ENCODE assay signal across 18 mouse cellular contexts in the genomic region with DNA sequence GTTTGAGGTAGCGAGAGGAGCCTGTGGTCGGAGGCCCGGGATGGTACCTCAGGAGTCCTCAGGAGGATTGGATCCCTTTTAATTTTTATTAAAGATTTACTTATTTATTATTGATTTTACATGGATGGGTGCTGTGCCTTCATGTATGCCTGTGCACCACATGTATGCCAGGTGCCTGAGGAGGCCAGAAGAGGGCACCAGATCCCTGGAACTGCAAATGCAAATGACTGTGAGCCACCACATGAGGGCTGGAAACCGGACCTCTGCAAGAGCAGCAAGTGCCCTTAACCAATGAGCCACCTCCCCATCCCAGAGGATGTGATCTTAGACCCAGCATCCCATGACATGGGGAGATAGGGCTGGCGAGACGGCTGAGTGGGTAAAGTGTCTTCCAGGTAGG.
DNase-seq lines count a peak whose midpoint lies in the region; ATAC-seq and TF ChIP-seq lines count a peak whose summit lies in the region.
"Had no signal": no experiment of that assay in that cellular context is flagged by ENCODE, and none has a peak within 500 bp of the region (broad histone marks: within the 10 kb centered on the region; RNA-seq: fewer than 3 reads in every experiment).

No protein-coding gene starts in this region.

- H3K4me2 ChIP-seq in limb, embryonic 11.5 days (ENCODE audit: low read depth, severe bottlenecking), result no peak overlapping the region
- no peak overlapping the region for H3K4me2 ChIP-seq in stomach, postnatal 0 days (replicated peaks; ENCODE audit: low read depth)
- H3K4me2 ChIP-seq: embryonic facial prominence, embryonic 12.5 days; limb, embryonic 12.5 days; midbrain, embryonic 15.5 days had no signal

- H3K27ac ChIP-seq in limb, embryonic 11.5 days (replicated peaks; ENCODE audit: low read depth, low read length), result no peak overlapping the region
- no peak overlapping the region for H3K27ac ChIP-seq in limb, embryonic 10.5 days
- H3K27ac ChIP-seq in stomach, postnatal 0 days (replicated peaks), result no peak overlapping the region
- H3K27ac ChIP-seq: embryonic facial prominence, embryonic 12.5 days; limb, embryonic 12.5 days; macrophage; midbrain, embryonic 15.5 days had no signal

- no peaks in the 10 kb centered on the region for H3K27me3 ChIP-seq in limb, embryonic 11.5 days (ENCODE audit: control insufficient read depth, insufficient read depth, low read length)
- H3K27me3 ChIP-seq in limb, embryonic 10.5 days (ENCODE audit: low read depth, poor library complexity, severe bottlenecking), result peaks cover 3% of the 10 kb centered on the region; the same call in 1 of the 2 replicates
- H3K27me3 ChIP-seq in stomach, postnatal 0 days (ENCODE audit: control insufficient read depth, insufficient read depth, low read length), result no peaks in the 10 kb centered on the region
- H3K27me3 ChIP-seq: embryonic facial prominence, embryonic 12.5 days; midbrain, embryonic 15.5 days had no signal

- TF ChIP-seq CTCF in stomach, postnatal 0 days (IDR thresholded peaks at IDR 0.05; ENCODE audit: low read depth), result peak; percentile 41

- no peaks in the 10 kb centered on the region for H3K9me3 ChIP-seq in limb, embryonic 11.5 days (ENCODE audit: control insufficient read depth, low read length)
- no peaks in the 10 kb centered on the region for H3K9me3 ChIP-seq in limb, embryonic 10.5 days (replicated peaks)
- H3K9me3 ChIP-seq in stomach, postnatal 0 days (ENCODE audit: control insufficient read depth, low read length), result no peaks in the 10 kb centered on the region
- H3K9me3 ChIP-seq: embryonic facial prominence, embryonic 12.5 days; limb, embryonic 12.5 days; midbrain, embryonic 15.5 days had no signal

- H3K4me3 ChIP-seq in limb, embryonic 11.5 days (ENCODE audit: low read depth, low read length), result no peak overlapping the region
- no peak overlapping the region for H3K4me3 ChIP-seq in limb, embryonic 10.5 days
- no peak overlapping the region for H3K4me3 ChIP-seq in stomach, postnatal 0 days (ENCODE audit: low read depth, low read length)
- H3K4me3 ChIP-seq: embryonic facial prominence, embryonic 12.5 days; limb, embryonic 12.5 days; midbrain, embryonic 15.5 days had no signal

- peaks cover 11% of the 10 kb centered on the region for H3K4me1 ChIP-seq in limb, embryonic 11.5 days (ENCODE audit: control insufficient read depth, insufficient read depth, low read length)
- H3K4me1 ChIP-seq in limb, embryonic 10.5 days, result peaks cover 26% of the 10 kb centered on the region
- no peaks in the 10 kb centered on the region for H3K4me1 ChIP-seq in stomach, postnatal 0 days (replicated peaks; ENCODE audit: control insufficient read depth, insufficient read depth)

- peak; percentile 41 for DNase-seq in limb, embryonic 11.5 days (ENCODE audit: low spot score)
- DNase-seq in limb, embryonic 10.5 days (ENCODE audit: low spot score), result no peak
- DNase-seq in thymus, postnatal 4 days, result peak; percentile 46
- DNase-seq in thymus, postnatal 10 days (ENCODE audit: low spot score in 2 of 2), result no peak
- peak; percentile 14 for DNase-seq in NIH3T3 (ENCODE audit: low read depth)
- no peak for DNase-seq in stomach, postnatal 0 days (ENCODE audit: low spot score)
- no peak for DNase-seq in urinary bladder, postnatal 4 days (ENCODE audit: low spot score in 2 of 2)
- DNase-seq: cerebellum, adult 18-20 months; heart, adult 11 months; heart, postnatal 4 days; kidney, adult 9 months; layer of hippocampus, postnatal 36 days; thymus, postnatal 36 days had no signal

- no peaks in the 10 kb centered on the region for H3K36me3 ChIP-seq in limb, embryonic 11.5 days (ENCODE audit: control insufficient read depth, insufficient read depth, low read length)
- H3K36me3 ChIP-seq in limb, embryonic 10.5 days, result no peaks in the 10 kb centered on the region
- no peaks in the 10 kb centered on the region for H3K36me3 ChIP-seq in stomach, postnatal 0 days (ENCODE audit: control insufficient read depth, insufficient read depth, low read length)
- H3K36me3 ChIP-seq: embryonic facial prominence, embryonic 12.5 days; limb, embryonic 12.5 days; midbrain, embryonic 15.5 days had no signal

- ATAC-seq in limb, embryonic 11.5 days (ENCODE audit: insufficient number of reproducible peaks, low FRiP score, low TSS enrichment, low read depth), result no peak
- no peak for ATAC-seq in stomach, postnatal 0 days (ENCODE audit: low FRiP score, low TSS enrichment)
- ATAC-seq in frontal cortex, adult (ENCODE audit: low TSS enrichment), result no peak
- ATAC-seq: midbrain, embryonic 15.5 days had no signal

- WGBS in limb, embryonic 11.5 days, result 86% methylated on average over 6 of the region's 6 CpGs
- 79% methylated on average over 6 of the region's 6 CpGs for WGBS in limb, embryonic 10.5 days
- 80% methylated on average over 6 of the region's 6 CpGs for WGBS in stomach, postnatal 0 days

- no peak for TF ChIP-seq EP300 in stomach, postnatal 0 days (optimal IDR thresholded peaks at IDR 0.05)

- H3K9ac ChIP-seq in limb, embryonic 11.5 days (ENCODE audit: low read length), result no peak overlapping the region
- H3K9ac ChIP-seq in stomach, postnatal 0 days (ENCODE audit: low read length), result no peak overlapping the region
- H3K9ac ChIP-seq: embryonic facial prominence, embryonic 12.5 days; limb, embryonic 12.5 days; midbrain, embryonic 15.5 days had no signal

Comparison
In these comparisons a context has a peak if more than half of its experiments do, and no peak if none do; other contexts are left out.
1. DNase-seq: peak in limb, embryonic 11.5 days (single experiment), thymus, postnatal 4 days (single experiment) and NIH3T3 (single experiment); none in limb, embryonic 10.5 days (single experiment), thymus, postnatal 10 days (0 of 2), stomach, postnatal 0 days (single experiment) and urinary bladder, postnatal 4 days (0 of 2).